Mouse (Mus musculus): ENCODE measurements around the gene Cbfa2t2. TPM values are rescaled to one million over a fixed set of nuclear protein-coding genes. Genes with fewer than 3 reads are reported as not detected.
A peak's percentile ranks its signal among the peaks of the same experiment; 100 is the strongest.

Cbfa2t2 gene
- total RNA-seq, 2 experiments from 2014 or later: 21.4 to 21.7 TPM

DNA sequence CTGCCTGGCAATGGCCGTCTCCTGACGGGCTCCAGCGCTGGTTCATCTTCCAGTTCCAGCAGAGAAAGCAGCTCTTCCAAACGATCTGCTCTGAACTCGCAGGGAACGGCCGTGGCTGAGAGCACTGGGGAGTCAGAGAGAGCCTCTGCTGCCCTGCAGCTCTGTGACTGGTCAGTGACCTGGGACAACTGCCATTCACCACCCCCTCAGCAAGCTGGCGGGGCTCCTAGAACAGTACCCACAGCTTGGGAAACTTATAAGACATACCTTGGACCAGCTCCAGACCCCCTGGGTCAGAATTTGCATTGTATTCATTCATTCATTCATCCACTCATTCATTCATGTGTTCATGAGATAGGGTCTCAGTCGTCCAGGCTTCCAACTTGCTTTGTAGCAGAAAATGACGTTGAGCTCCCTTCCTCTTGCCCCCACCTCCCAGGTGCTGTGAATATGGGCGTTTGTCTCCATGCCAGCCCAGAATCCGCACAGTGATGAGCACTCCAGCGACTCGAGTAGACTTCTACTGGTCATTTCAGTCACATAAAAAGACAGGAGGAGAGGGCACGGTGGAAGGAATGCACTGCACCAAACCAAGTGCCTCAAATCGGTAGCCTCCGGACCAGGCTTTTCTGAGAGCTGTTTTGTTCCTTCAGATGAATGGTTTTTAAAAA is 148.8 kb downstream of the Cbfa2t2 start:
- intact Hi-C loops (cut with DNase I): no loop called here
- DNase-seq: no peak

DNA sequence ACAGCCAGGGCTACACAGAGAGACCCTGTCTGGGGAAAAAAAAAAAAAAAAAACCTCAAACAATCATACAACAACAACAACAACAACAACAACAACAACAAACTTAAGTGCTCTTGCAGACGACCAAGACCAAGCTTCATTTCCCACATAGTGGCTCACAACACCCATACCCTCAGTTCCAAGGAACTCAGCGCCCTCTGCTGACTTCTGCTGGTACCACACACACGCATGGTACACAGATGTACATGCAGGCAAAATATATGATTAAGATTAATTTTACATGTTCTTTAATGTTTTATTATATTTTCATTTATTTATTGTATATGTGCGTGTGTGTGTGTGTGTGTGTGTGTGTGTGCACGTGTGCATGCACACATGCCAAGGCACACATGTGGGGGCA is 150.1 kb downstream of the Cbfa2t2 start:
- peak in 1 of 2 experiments; percentile 59 for DNase-seq
- intact Hi-C loops (cut with DNase I): no loop called here

Other genes starting within 250 kb of the Cbfa2t2 start
- gene Bpifb1, start 245.7 kb upstream of the Cbfa2t2 start, total RNA-seq (2021): 1 to 10 TPM in 1 of 2 experiments, not detected in 1; 2.2 TPM
- not detected for gene Bpifb5, start 212.7 kb upstream of the Cbfa2t2 start, total RNA-seq (2021)
- gene Bpifb9a, start 178.6 kb upstream of the Cbfa2t2 start, total RNA-seq (2021): not detected
- not detected for gene Bpifb9b, start 129.3 kb upstream of the Cbfa2t2 start, total RNA-seq (2021)
- 10 to 100 TPM; 19.0 to 19.2 TPM for gene Cdk5rap1, start 63.5 kb upstream of the Cbfa2t2 start, total RNA-seq (2021)
- 10 to 100 TPM; 91.4 to 98.7 TPM for gene Snta1, start 28.4 kb upstream of the Cbfa2t2 start, total RNA-seq (2021)
- under 1 TPM in 1 of 2 experiments, not detected in 1; 0.43 TPM for gene 1700003F12Rik, start 110.6 kb downstream of the Cbfa2t2 start, total RNA-seq (2021)
- gene Actl10, start 115.3 kb downstream of the Cbfa2t2 start, total RNA-seq (2021): not detected
- gene Necab3, start 122.4 kb downstream of the Cbfa2t2 start, total RNA-seq (2021): 1 to 10 TPM in 1 of 2 experiments, under 1 TPM in 1; 0.90 to 1.2 TPM
- 1 to 10 TPM; 2.2 to 4.3 TPM for gene E2f1, start 133.4 kb downstream of the Cbfa2t2 start, total RNA-seq (2021)
- 10 to 100 TPM; 23.8 to 28.5 TPM for gene Pxmp4, start 167.2 kb downstream of the Cbfa2t2 start, total RNA-seq (2021)
- 1 to 10 TPM; 2.3 to 2.6 TPM for gene Zfp341, start 176.8 kb downstream of the Cbfa2t2 start, total RNA-seq (2021)
- gene 4930519P11Rik, start 177.0 kb downstream of the Cbfa2t2 start, total RNA-seq (2021): not detected
- 100 to 1,000 TPM; 105 to 112 TPM for gene Chmp4b, start 215.2 kb downstream of the Cbfa2t2 start, total RNA-seq (2021)